Mouse (Mus musculus) limb, embryonic 13.5 days (tissue): Measurements from ENCODE around the gene Adam6a. TPM values are rescaled to one million over a fixed set of nuclear protein-coding genes. Genes with fewer than 3 reads are reported as not detected.
"Not testable (repeated sequence)": the region's sequence is repeated elsewhere in the genome, so short reads cannot be mapped to it uniquely, and the experiment has no call there.

Experiments used
- ATAC-seq: fragments of 200-750 bp; cut with Nextera tagmentation; 2 replicates; pipeline ENCODE4 v1.8.0; 2017; ENCODE audit warnings: low read depth, moderate number of reproducible peaks, moderate TSS enrichment; ENCODE audit not compliant: low FRiP score
- H3K27ac ChIP-seq: fragments of 300-500 bp; sonication (generic); 2 replicates; pipeline ENCODE4 v1.5.1; 2015; ENCODE audit warnings: inconsistent platforms, mild to moderate bottlenecking, moderate library complexity
- H3K27me3 ChIP-seq: fragments of 300-500 bp; sonication (generic); 2 replicates; pipeline ENCODE4 v1.6.1; 2015; ENCODE audit warnings: mild to moderate bottlenecking, inconsistent platforms
- H3K36me3 ChIP-seq: fragments of 300-500 bp; sonication (generic); 2 replicates; pipeline ENCODE4 v1.6.1; 2015; ENCODE audit warnings: inconsistent platforms, mild to moderate bottlenecking, moderate library complexity
- H3K4me1 ChIP-seq: fragments of 300-500 bp; sonication (generic); 2 replicates; pipeline ENCODE4 v1.6.1; 2015; ENCODE audit warnings: inconsistent platforms
- H3K4me2 ChIP-seq: fragments of 300-500 bp; sonication (generic); replicated peaks from 2 replicates; pipeline ENCODE4 v1.6.1; 2015; ENCODE audit warnings: inconsistent platforms, mild to moderate bottlenecking, moderate library complexity
- H3K4me3 ChIP-seq: fragments of 300-500 bp; sonication (generic); 2 replicates; pipeline ENCODE4 v1.5.1; 2015; ENCODE audit warnings: moderate library complexity, mild to moderate bottlenecking, inconsistent platforms
- H3K9ac ChIP-seq: fragments of 300-500 bp; sonication (generic); 2 replicates; pipeline ENCODE4 v1.6.1; 2015; ENCODE audit warnings: mild to moderate bottlenecking, inconsistent platforms
- H3K9me3 ChIP-seq: fragments of 300-500 bp; sonication (generic); 2 replicates; pipeline ENCODE4 v1.6.1; 2016; ENCODE audit warnings: inconsistent platforms
- WGBS: fragments of 180-500 bp; shearing (Covaris S2); methylation state at CpG from one replicate; pipeline ENCODE4 v1.1.7; 2015; 5-methylcytosine and 5-hydroxymethylcytosine counted together
- polyA plus RNA-seq: library from polyadenylated mRNA; unstranded; fragments of >200 nt; fragmentation: Nextera tagmentation; extraction: Ambion mirVana; gene quantifications from 2 replicates; pipeline ENCODE4 v1.2.1, GENCODE M21; 2015

The Adam6a gene
- polyA plus RNA-seq, result not detected in 2 replicates

DNA sequence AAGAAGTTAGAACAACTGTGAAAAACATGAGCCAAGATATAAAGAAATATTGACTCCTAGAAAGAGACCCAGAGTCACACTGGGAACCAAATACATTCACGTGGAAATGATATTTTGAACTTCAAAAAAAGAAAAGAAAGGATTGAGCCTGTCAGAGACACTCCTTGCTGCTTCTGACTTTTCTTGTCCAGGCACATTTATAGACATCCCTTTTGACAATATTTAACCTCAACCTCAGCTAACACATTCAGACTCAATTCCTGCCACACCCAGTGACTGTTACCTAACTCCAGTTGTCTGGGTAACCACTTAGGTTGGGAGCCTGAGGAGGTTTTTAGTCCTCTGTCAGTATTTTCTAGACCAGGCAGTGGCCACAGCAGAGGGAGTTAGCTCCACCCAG lies at the start of gene Adam6a:
Adam6a (plus strand) TSS at position 301 of the 400 bp plus-strand sequence.
- not testable (repeated sequence) for H3K27ac ChIP-seq, H3K4me1 ChIP-seq, H3K9me3 ChIP-seq, H3K4me2 ChIP-seq, ATAC-seq, H3K9ac ChIP-seq, H3K36me3 ChIP-seq, H3K4me3 ChIP-seq, H3K27me3 ChIP-seq
- 90% methylated on average over 1 of the region's 1 CpGs for WGBS

DNA sequence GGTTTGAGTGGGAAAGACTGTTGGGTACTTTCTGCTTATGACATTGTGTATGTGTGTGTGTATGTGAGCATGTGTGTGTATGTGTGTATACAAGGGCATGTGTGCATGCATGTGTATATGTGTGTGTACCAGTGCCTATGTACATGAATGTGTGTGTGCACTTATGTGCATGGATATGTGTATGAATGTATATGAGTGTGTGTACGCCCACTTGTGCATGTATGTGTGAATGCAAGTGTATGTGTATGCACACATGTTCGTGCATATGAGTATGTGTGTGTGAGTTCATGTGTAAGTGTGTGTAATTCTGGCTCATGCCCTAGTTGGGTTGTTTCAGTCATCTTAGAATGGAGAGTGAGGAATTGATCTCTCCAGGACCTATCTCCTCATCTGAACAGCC lies 17.8 kb upstream of the Adam6a start:
- no peaks in the 10 kb centered on the region for H3K36me3 ChIP-seq
- no peak overlapping the region for H3K27ac ChIP-seq
- no peak overlapping the region for H3K4me3 ChIP-seq
- H3K4me1 ChIP-seq, result no peaks in the 10 kb centered on the region
- H3K9ac ChIP-seq, result no peak overlapping the region
- no peak overlapping the region for H3K4me2 ChIP-seq
- H3K27me3 ChIP-seq, result no peaks in the 10 kb centered on the region
- 70% methylated on average over 2 of the region's 2 CpGs for WGBS
- no peak for ATAC-seq
- H3K9me3 ChIP-seq, result 0 out of 2 replicates have a peak, but pooled peaks cover 8% of the 10 kb centered on the region

DNA sequence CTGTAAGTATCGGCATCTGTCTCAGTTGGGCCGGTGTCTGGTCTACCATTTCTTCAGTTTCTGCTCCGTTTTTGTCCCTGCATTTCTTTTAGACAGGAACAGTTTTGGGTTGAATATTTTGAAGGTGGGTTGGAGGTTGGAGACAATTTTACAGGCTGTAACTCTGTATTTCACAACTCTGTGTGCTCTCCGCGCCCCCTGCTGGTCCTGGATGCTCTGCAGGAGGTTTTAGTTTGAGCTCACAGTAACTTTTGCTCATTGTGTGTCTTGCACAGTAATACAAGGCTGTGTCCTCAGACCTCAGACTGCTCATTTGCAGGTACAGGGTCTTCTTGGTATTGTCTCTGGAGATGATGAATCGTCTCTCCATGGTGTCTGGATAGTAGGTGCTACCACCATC lies 34.5 kb downstream of the Adam6a start:
- H3K27me3 ChIP-seq, result no peaks in the 10 kb centered on the region
- H3K4me2 ChIP-seq, result no peak overlapping the region
- no peak overlapping the region for H3K9ac ChIP-seq
- no peak for ATAC-seq
- no peak overlapping the region for H3K4me3 ChIP-seq
- no peaks in the 10 kb centered on the region for H3K36me3 ChIP-seq
- H3K27ac ChIP-seq, result no peak overlapping the region
- 57% methylated on average over 6 of the region's 6 CpGs for WGBS
- H3K4me1 ChIP-seq, result no peaks in the 10 kb centered on the region
- H3K9me3 ChIP-seq, result peaks cover 4% of the 10 kb centered on the region; the same call in 1 of the 2 replicates

DNA sequence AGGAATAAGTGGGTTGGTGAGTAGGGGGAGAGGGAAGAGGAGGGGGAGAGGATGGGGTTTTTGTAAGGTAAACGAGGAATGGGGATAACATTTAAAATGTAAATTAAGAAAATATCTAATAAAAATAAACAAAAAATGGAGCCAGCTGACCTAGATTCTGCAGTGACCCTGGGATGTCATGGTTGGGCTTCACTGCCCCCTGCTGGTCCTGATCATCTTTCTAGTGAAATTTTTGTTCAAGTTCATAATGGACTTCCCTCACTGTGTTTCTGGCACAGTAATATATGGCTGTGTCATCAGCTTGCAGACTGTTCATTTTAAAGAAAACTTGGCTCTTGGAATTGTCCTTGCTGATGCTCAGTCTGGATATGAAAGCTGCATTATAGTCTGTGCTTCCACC lies 44.3 kb downstream of the Adam6a start:
- WGBS, result 57% methylated on average over 1 of the region's 1 CpGs
- ATAC-seq, result no peak
- Histone ChIP-seq H3K4me3 (no peak overlapping the region), H3K36me3 (no peaks in the 10 kb centered on the region), H3K27me3 (no peaks in the 10 kb centered on the region), H3K9ac (no peak overlapping the region), H3K4me1 (no peaks in the 10 kb centered on the region), H3K4me2 (no peak overlapping the region), H3K27ac (no peak overlapping the region), H3K9me3 (no peaks in the 10 kb centered on the region)

Other genes starting within 250 kb of the Adam6a start
- gene Adam6b, start 54.4 kb upstream of the Adam6a start, polyA plus RNA-seq, result not detected in 2 replicates